Mouse (Mus musculus) limb, embryonic 10.5 days (tissue): Measurements from ENCODE around the gene Smim27. TPM values are rescaled to one million over a fixed set of nuclear protein-coding genes. Genes with fewer than 3 reads are reported as not detected.

Source experiments
- DNase-seq: peaks from one replicate; pipeline ENCODE4 v3.0.0-alpha.2; 2017; ENCODE audit warnings: low spot score
- H3K27ac ChIP-seq: fragments of 300-500 bp; sonication (generic); 2 replicates; pipeline ENCODE4 v1.5.1; 2016; ENCODE audit warnings: mild to moderate bottlenecking
- H3K27me3 ChIP-seq: fragments of 300-500 bp; sonication (generic); 2 replicates; pipeline ENCODE4 v1.6.1; 2016; ENCODE audit warnings: low read depth, mild to moderate bottlenecking; ENCODE audit not compliant: poor library complexity, severe bottlenecking
- H3K36me3 ChIP-seq: fragments of 300-500 bp; sonication (generic); 2 replicates; pipeline ENCODE4 v1.6.1; 2016; ENCODE audit warnings: mild to moderate bottlenecking, moderate library complexity
- H3K4me1 ChIP-seq: fragments of 300-500 bp; sonication (generic); 2 replicates; pipeline ENCODE4 v1.6.1; 2016
- H3K4me3 ChIP-seq: fragments of 300-500 bp; sonication (generic); 2 replicates; pipeline ENCODE4 v1.5.1; 2016; ENCODE audit warnings: mild to moderate bottlenecking, moderate library complexity
- H3K9me3 ChIP-seq: fragments of 300-500 bp; sonication (generic); replicated peaks from 2 replicates; pipeline ENCODE4 v1.6.1; 2016; ENCODE audit warnings: mild to moderate bottlenecking
- WGBS: fragments of 180-500 bp; shearing (Covaris S2); methylation state at CpG from one replicate; pipeline ENCODE4 v1.1.7; 2016; 5-methylcytosine and 5-hydroxymethylcytosine counted together
- polyA plus RNA-seq: library from polyadenylated mRNA; unstranded; fragments of >200 nt; fragmentation: Nextera tagmentation; extraction: Ambion mirVana; gene quantifications from 2 replicates; pipeline ENCODE4 v1.2.1, GENCODE M21; 2016

The Smim27 gene
- 15.6 and 21.5 TPM in 2 replicates for polyA plus RNA-seq

DNA sequence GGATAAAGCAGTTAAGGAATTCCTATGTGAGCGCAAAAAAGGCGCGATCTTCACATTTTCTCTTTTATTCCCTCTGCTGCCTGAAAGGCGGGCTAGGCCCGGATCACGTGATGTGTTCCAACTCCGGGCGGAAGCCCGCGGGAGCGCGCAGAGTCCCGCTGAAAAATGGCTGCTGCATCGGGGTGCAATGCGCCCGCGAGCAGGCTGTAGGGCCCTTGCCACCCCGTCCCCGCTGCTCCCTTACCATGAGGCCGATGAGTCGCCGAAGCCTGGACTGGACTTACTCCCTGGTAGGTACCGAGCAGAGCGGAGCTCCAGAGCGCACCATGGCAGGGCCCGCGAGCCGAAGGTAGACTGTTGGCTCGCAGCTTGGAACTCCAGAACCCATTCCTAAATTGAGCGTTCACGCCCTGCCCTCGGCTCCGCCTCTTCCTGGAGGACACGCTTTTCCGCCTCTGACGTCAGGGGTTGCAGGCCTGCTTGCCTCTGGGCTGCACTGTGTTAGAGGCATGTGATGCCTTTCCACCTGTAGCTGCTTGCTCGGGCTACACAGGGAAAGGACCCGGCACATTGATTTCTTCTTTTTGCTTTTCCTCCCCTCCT, at the start of gene Smim27, which contains the start of gene Topors:
Smim27 (plus strand) TSS at position 150 of the 603 bp plus-strand sequence.
Topors (minus strand) TSS at position 421 of the 603 bp plus-strand sequence.
- H3K4me1 ChIP-seq, result peaks cover 19% of the 10 kb centered on the region
- H3K27me3 ChIP-seq, result no peaks in the 10 kb centered on the region
- WGBS, result under 1% methylated on average over 38 of the region's 38 CpGs
- DNase-seq, result peak; percentile 96
- H3K4me3 ChIP-seq, result peak within 1 kb of the TSS; percentile 88
- H3K36me3 ChIP-seq, result peaks cover 61% of the 10 kb centered on the region
- H3K9me3 ChIP-seq, result no peaks in the 10 kb centered on the region
- H3K27ac ChIP-seq, result peak within 1 kb of the TSS; percentile 97

DNA sequence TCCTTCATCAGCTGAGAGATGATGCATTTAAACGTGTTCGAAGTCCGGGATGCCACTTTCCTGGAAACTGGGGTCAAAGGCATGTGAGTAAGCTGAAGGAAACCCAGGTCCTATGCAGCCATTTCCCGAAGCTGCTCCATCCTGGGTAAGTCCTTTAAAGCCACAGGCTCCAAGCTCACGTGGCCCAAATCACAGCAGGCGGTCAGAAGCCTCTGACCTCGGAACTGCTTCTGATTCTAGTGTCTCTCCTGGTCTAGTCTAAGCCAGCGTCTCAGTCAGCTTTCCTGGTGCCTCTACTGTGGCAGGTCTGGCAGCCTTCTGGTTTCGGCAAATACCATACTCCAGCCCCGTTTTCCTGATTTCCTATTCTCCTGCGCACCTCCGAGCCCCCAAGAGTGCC, 48.9 kb upstream of the Smim27 start:
- H3K4me1 ChIP-seq, result peaks cover 7% of the 10 kb centered on the region
- H3K9me3 ChIP-seq, result no peaks in the 10 kb centered on the region
- no peak overlapping the region for H3K27ac ChIP-seq
- no peak overlapping the region for H3K4me3 ChIP-seq
- no peaks in the 10 kb centered on the region for H3K36me3 ChIP-seq
- H3K27me3 ChIP-seq, result peaks cover 27% of the 10 kb centered on the region
- DNase-seq, result peak; percentile 40
- WGBS, result 17% methylated on average over 12 of the region's 12 CpGs

DNA sequence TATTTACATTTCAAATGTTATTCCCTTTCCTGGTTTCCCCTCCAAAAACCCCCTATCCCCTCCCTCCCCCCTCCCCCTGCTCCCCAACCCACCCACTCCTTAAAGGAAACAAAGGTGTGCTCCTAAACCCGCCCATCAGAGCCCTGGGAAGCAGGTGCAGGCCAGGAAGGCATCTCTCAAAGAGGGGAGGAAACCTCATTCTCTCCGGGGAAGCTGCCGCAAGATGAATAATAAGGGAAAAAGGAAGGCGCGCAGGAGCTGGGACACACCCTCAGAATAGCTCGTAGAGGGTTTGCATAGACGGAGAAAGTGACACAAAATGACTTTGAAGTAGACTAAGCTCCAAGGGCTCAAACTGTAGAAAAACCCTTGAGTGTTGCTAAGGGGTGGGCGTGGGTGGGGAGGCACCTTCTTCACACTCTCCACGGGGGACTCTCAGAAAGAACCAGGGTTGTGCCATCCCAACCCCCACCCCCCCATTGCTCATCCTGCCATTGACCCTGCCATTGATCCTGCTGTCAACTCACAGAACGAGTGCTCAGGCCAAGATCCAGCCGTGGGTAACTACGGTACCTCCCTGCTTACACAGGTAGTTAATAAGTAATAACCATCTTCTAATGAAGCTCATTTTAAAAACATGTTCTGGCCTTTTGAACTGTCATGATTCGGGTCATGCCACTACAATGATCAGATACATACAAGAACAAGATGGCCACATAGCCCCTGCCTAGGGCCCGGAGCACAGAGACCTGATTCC, 48.2 kb upstream of the Smim27 start:
- Histone ChIP-seq H3K36me3 (no peaks in the 10 kb centered on the region), H3K27ac (no peak overlapping the region), H3K9me3 (no peaks in the 10 kb centered on the region), H3K4me1 (peaks cover 7% of the 10 kb centered on the region), H3K27me3 (peaks cover 27% of the 10 kb centered on the region), H3K4me3 (no peak overlapping the region)
- no peak for DNase-seq
- WGBS, result 28% methylated on average over 14 of the region's 14 CpGs

DNA sequence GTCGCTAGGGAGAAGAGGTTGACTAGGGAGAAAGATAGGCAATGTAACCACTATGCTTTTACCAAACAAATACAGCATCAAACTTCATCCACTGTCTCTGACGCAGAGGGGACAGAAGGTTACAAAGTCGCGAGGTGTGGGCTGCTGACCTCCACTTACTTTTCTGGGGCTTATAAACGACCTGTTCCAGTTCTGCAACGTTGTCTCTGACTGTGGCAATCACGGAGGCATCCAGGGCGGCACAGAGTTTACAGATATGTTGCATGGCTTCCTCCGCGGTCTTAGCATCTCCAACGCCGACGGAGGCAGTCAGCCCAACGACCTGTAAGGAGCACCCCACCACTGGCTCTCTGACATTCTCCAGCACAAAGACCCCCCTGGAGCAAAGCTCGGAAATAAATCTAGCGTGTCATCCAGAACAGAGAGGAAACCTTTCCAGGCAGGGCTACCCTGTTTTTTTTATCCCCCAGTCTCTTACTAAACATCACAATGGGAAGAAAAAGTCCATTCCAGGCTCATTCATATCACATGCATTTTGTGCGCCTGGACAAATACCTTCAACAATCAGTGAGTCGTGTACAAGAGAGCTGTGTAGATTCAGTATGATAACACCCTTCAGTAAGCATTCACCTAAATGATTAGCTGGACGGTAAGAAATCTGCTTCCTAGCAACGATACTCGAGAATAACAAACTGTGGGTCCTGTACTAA, 47.3 kb upstream of the Smim27 start:
- no peak overlapping the region for H3K4me3 ChIP-seq
- peaks cover 7% of the 10 kb centered on the region for H3K4me1 ChIP-seq
- DNase-seq, result no peak
- 48% methylated on average over 21 of the region's 21 CpGs for WGBS
- H3K27me3 ChIP-seq, result peaks cover 27% of the 10 kb centered on the region
- H3K9me3 ChIP-seq, result no peaks in the 10 kb centered on the region
- no peak overlapping the region for H3K27ac ChIP-seq
- H3K36me3 ChIP-seq, result no peaks in the 10 kb centered on the region

DNA sequence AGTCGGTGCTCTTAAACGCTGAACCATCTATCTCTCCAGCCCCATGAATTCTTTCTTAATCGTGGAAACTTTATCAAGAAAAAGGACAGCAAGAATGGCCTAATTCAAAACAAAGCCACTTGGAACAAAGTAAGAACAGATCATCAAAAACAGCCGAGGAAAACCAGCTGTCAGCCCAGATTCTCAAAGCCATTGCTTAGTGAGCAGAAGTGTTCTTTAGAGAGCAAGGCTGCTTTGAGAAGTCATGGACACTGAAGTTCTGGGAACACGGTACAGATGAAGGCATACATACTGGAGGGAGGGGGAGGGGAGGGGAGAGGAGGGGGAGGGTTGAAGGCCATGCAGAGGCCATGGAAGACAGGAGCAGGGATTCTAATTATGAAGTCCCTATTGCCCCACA, 43.3 kb upstream of the Smim27 start:
- no peak overlapping the region for H3K27ac ChIP-seq
- no peaks in the 10 kb centered on the region for H3K36me3 ChIP-seq
- peaks cover 18% of the 10 kb centered on the region for H3K27me3 ChIP-seq
- no peak overlapping the region for H3K4me3 ChIP-seq
- no peaks in the 10 kb centered on the region for H3K4me1 ChIP-seq
- no peaks in the 10 kb centered on the region for H3K9me3 ChIP-seq
- no peak for DNase-seq
- 86% methylated on average over 5 of the region's 5 CpGs for WGBS

DNA sequence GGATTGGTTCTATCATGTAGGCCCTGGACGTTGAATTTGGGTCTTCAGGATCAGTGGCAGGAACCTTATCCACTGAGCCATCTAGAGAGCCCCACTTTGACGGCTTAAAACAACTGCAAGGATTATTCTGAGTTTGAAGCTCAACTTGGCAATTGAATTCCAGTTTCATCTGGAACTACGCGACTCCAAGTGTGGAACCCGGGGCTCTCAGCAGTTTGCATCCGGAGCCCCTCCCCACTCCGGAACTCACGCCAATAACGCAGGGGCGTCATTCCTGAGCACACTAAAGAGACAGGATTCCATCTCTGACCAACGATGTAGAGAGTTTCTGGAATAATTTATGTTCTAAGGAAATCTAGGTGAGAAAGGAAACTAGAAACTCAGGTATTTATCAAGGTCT, 42.2 kb upstream of the Smim27 start:
- H3K36me3 ChIP-seq, result no peaks in the 10 kb centered on the region
- DNase-seq, result no peak
- 85% methylated on average over 11 of the region's 11 CpGs for WGBS

DNA sequence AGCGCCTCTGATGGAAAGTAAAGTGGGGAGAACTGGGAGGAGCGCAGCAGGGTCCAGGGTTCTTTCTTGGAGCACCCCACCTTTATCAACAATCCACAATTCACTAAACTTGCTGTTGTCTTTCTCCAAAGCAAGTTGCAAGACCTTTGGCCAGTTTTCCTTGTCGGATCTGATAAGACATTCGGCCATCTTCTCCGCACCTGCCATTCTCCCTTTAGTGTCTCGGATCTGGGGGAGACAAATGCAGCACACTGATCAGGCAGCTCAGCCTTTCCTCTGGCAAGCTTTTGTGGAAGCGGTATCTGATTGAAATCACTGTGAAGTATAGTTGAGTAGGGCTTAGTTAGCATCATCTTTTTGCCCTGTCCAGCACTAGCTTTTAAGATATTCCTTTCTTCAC, 41.5 kb upstream of the Smim27 start:
- no peak overlapping the region for H3K27ac ChIP-seq
- H3K4me1 ChIP-seq, result no peaks in the 10 kb centered on the region
- H3K27me3 ChIP-seq, result peaks cover 2% of the 10 kb centered on the region; the same call in 1 of the 2 replicates
- no peak overlapping the region for H3K4me3 ChIP-seq
- DNase-seq, result no peak
- H3K9me3 ChIP-seq, result no peaks in the 10 kb centered on the region
- H3K36me3 ChIP-seq, result no peaks in the 10 kb centered on the region
- 89% methylated on average over 7 of the region's 7 CpGs for WGBS

More for the DNA sequence above, 42.2 kb upstream of the Smim27 start:
- H3K4me3 ChIP-seq, result no peak overlapping the region
- peaks cover 7% of the 10 kb centered on the region; the same call in 1 of the 2 replicates for H3K27me3 ChIP-seq
- no peak overlapping the region for H3K27ac ChIP-seq
- H3K9me3 ChIP-seq, result no peaks in the 10 kb centered on the region
- no peaks in the 10 kb centered on the region for H3K4me1 ChIP-seq

DNA sequence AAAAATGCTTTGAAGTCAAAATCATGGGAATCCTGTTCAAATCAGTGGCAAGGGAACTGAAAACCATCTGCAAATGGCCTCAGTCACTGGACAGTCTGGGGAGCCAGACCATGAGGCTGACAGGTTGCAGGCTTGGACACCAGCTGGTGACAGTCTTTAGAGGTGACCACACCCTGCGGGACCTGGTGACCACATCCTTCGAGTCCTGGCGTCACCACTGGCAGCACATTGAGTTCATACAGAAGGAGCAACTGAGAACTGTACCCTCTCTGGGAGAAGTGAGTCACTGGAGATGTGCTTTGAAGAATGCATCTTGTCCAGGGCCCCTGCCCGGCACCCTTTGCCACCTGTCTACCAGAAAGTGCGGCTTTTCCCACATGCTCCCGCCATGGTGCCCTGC, 39.7 kb upstream of the Smim27 start:
- Histone ChIP-seq H3K4me3 (no peak overlapping the region), H3K9me3 (no peaks in the 10 kb centered on the region), H3K36me3 (no peaks in the 10 kb centered on the region), H3K27me3 (no peaks in the 10 kb centered on the region), H3K27ac (no peak overlapping the region), H3K4me1 (no peaks in the 10 kb centered on the region)
- DNase-seq, result no peak
- WGBS, result 89% methylated on average over 6 of the region's 6 CpGs

DNA sequence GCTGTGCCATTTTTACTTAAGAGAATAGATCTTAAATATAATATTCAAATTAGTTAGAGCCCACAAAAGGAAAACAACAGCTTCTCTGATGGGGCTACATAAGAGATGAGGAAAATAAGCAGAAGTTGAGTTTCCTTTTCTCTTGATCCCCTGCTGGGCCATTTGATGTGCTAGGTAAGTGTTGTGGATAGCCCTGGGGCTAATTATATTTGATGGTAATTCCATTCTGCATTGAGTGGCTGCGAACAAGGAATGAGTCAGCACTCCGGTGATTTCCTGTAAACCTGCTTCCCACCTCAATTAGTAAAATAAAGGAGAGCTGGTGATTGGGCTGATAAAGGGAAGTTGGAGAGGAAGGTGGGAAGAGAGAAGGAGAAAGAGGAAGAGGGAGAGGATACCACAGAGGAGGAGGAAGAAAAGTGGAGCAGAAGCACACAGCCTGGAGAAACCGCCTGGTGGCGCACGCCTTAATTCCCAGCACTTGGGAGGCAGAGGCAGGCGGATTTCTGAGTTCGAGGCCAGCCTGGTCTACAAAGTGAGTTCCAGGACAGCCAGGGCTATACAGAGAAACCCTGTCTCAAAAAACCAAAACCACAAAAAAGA, 36.2 kb upstream of the Smim27 start:
- DNase-seq, result no peak
- no peaks in the 10 kb centered on the region for H3K9me3 ChIP-seq
- H3K27me3 ChIP-seq, result no peaks in the 10 kb centered on the region
- WGBS, result 90% methylated on average over 7 of the region's 7 CpGs
- H3K36me3 ChIP-seq, result no peaks in the 10 kb centered on the region
- H3K4me3 ChIP-seq, result no peak overlapping the region
- H3K27ac ChIP-seq, result no peak overlapping the region
- no peaks in the 10 kb centered on the region for H3K4me1 ChIP-seq

DNA sequence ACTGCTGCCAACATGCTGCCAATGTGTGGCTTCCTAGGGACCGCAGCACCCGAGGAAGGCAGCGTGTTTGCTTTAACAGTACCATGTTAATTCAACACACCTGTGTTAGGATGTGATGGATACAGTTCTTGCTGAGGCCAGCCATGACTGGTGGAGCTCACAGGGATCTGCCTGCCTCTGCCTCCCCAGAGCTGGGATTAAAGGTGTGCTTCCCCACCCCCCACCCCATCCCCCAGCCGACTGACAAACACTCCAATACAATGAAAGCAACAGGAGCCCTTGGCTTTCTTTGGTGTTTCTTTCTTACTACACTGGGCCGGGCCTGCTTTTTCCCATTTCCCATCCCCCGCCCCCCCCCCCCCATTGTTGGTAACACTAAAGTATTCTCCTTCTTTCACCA, 35.1 kb upstream of the Smim27 start:
- H3K9me3 ChIP-seq, result no peaks in the 10 kb centered on the region
- H3K4me3 ChIP-seq, result no peak overlapping the region
- no peaks in the 10 kb centered on the region for H3K36me3 ChIP-seq
- H3K27me3 ChIP-seq, result no peaks in the 10 kb centered on the region
- H3K27ac ChIP-seq, result no peak overlapping the region
- DNase-seq, result no peak
- WGBS, result 88% methylated on average over 6 of the region's 6 CpGs
- H3K4me1 ChIP-seq, result peaks cover 10% of the 10 kb centered on the region

DNA sequence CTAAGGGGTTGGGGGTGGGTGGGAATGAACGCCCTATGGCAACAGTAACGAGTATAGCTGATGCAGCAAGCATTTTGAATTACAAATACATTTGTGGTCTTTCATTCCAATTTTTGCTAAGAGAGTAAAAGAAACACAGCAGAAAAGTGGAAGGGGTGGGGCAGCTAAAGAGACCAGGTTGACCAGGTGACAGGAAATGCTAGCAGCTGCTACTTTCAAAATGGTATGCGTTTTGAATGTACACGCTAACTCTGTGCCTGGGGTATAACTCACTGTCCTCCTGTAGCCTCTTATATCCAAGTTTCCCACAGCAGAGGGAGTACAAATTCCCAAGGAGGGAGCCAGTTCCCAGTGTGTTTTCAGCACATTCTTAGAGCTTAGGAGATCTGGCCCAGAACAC, 32.5 kb upstream of the Smim27 start:
- Histone ChIP-seq H3K4me3 (no peak overlapping the region), H3K4me1 (peaks cover 17% of the 10 kb centered on the region), H3K27me3 (no peaks in the 10 kb centered on the region), H3K9me3 (no peaks in the 10 kb centered on the region), H3K27ac (no peak overlapping the region), H3K36me3 (no peaks in the 10 kb centered on the region)
- 93% methylated on average over 4 of the region's 4 CpGs for WGBS
- DNase-seq, result no peak

DNA sequence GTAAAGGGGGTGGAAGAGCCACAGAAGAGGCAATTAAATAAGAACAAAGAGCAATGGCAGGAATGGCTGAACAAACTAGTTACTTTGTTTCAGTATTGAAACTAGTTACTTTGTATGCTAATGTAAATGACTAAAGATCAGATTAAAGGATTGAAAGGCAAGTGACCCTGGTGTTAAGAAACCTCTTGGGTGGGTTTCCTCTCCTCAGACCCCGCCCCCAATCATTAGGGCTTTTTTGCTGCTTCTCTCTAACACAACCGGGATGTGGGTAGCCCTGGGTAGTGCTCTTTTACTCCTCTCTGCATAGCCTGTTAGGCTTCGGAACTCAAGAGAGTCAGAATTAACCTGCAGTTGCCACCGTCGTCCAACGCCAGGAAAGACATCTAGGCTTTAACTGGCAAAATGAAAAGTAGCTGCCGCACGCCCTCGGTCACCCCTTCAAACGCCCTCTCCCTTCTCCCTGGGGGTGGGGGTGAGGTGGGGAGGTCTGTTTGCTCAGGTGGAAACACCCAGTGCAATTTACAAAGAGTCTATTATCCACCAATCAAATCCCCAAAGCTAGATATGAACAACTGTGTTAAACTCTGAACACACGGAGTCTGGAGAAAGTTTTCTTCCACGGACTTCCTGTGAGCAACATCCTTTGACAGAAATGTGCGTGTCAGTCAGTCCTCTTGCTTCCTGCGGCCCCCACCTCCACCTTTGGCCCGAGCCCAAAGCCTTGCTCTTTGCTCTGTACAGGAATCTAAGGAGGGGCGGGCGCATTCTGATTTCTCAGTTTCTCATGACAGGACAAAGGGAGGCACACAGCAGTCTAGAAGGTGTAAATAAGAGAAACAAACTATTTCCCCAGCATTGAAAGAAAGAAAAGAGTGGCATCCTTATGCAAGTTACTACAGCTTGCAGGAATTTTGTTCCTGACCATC, 30.6 kb upstream of the Smim27 start:
- Histone ChIP-seq H3K9me3 (no peaks in the 10 kb centered on the region), H3K36me3 (no peaks in the 10 kb centered on the region), H3K4me3 (peak overlapping the region; percentile 63), H3K27ac (peak overlapping the region; percentile 70; the same call in 1 of the 2 replicates), H3K27me3 (no peaks in the 10 kb centered on the region), H3K4me1 (peaks cover 17% of the 10 kb centered on the region)
- WGBS, result 5% methylated on average over 17 of the region's 17 CpGs
- DNase-seq, result peak; percentile 41
